Mouse (Mus musculus): ENCODE measurements around the gene Ccnt1. TPM values are rescaled to one million over a fixed set of nuclear protein-coding genes. Genes with fewer than 3 reads are reported as not detected.
A peak's percentile ranks its signal among the peaks of the same experiment; 100 is the strongest.
"Not testable (repeated sequence)": the region's sequence is repeated elsewhere in the genome, so short reads cannot be mapped to it uniquely, and the experiment has no call there.

Ccnt1 gene
- polyA plus RNA-seq, 2 experiments = 19.4 to 45.3 TPM

DNA sequence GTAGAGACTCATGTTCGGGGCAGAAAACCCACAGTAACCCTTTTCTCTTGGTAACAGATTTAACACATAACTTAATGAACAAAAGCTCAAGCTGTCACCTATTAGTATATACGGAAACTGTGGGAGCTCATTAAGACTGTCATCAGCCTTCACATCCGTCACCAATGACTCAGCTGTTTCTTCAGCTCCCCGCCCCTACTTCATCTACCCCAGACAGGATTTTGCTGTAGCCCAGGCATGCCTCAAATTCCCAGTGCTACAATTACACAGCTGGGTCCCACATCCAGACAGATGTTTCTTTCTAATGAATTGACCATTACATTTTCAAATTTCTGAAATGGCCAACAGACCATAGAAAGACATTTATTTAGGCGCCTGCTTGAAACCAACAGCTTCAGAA lies 44.7 kb downstream of the Ccnt1 start:
- no peak for TF ChIP-seq POLR2A (IDR thresholded peaks at IDR 0.05; ENCODE audit: borderline replicate concordance, extremely low read depth, insufficient read depth, insufficient read length)
- H3K36me3 ChIP-seq (ENCODE audit: control insufficient read depth, insufficient read depth, low read length) = peaks cover 94% of the 10 kb centered on the region
- no peak for DNase-seq (ENCODE audit: low spot score)
- H3K4me3 ChIP-seq (replicated peaks; ENCODE audit: low read length) = no peak overlapping the region
- no peak for ATAC-seq (ENCODE audit: low FRiP score, low read depth)
- WGBS = 70% methylated on average over 5 of the region's 5 CpGs
- no peaks in the 10 kb centered on the region for H3K4me1 ChIP-seq (ENCODE audit: control insufficient read depth, insufficient read depth, low read length)
- H3K9ac ChIP-seq (ENCODE audit: low read depth, low read length, severe bottlenecking) = no peak overlapping the region
- H3K27me3 ChIP-seq (ENCODE audit: control insufficient read depth, insufficient read depth, low read length) = no peaks in the 10 kb centered on the region
- H3K27ac ChIP-seq (replicated peaks; ENCODE audit: low read depth, low read length) = no peak overlapping the region
- no peaks in the 10 kb centered on the region for H3K9me3 ChIP-seq (ENCODE audit: control insufficient read depth, low read length)
- no peak overlapping the region for H3K4me2 ChIP-seq (replicated peaks; ENCODE audit: low read depth, low read length, severe bottlenecking)

DNA sequence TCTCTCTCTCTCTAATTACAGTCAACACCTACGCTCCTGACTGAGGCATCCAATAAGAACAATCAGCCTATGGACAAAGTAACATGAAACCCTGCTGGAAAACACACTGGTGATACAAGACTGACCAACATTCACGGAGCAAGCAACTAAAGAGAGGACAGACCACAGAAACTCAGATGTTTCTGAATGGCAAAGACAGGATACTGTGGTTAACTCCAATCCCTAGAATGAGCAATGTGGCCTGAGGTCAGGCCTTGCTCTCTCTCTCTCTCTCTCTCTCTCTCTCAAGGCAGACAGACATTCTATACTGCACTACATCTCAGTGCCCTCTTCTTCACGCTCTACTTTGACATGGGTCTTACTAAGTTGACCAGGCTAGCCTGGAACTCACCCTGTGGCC lies 49.5 kb downstream of the Ccnt1 start:
- H3K36me3 ChIP-seq (ENCODE audit: control insufficient read depth, insufficient read depth, low read length) = peaks cover 78% of the 10 kb centered on the region
- H3K4me1 ChIP-seq (ENCODE audit: control insufficient read depth, insufficient read depth, low read length) = no peaks in the 10 kb centered on the region
- H3K9ac ChIP-seq (ENCODE audit: low read depth, low read length, severe bottlenecking) = no peak overlapping the region
- DNase-seq (ENCODE audit: low spot score) (no peak), ATAC-seq (ENCODE audit: low FRiP score, low read depth) (no peak)
- no peak overlapping the region for H3K27ac ChIP-seq (replicated peaks; ENCODE audit: low read depth, low read length)
- H3K4me3 ChIP-seq (replicated peaks; ENCODE audit: low read length) = no peak overlapping the region
- H3K27me3 ChIP-seq (ENCODE audit: control insufficient read depth, insufficient read depth, low read length) = no peaks in the 10 kb centered on the region
- H3K9me3 ChIP-seq (ENCODE audit: control insufficient read depth, low read length) = no peaks in the 10 kb centered on the region
- H3K4me2 ChIP-seq (replicated peaks; ENCODE audit: low read depth, low read length, severe bottlenecking) = no peak overlapping the region
- 94% methylated on average over 3 of the region's 3 CpGs for WGBS
- no peak for TF ChIP-seq POLR2A (IDR thresholded peaks at IDR 0.05; ENCODE audit: borderline replicate concordance, extremely low read depth, insufficient read depth, insufficient read length)

DNA sequence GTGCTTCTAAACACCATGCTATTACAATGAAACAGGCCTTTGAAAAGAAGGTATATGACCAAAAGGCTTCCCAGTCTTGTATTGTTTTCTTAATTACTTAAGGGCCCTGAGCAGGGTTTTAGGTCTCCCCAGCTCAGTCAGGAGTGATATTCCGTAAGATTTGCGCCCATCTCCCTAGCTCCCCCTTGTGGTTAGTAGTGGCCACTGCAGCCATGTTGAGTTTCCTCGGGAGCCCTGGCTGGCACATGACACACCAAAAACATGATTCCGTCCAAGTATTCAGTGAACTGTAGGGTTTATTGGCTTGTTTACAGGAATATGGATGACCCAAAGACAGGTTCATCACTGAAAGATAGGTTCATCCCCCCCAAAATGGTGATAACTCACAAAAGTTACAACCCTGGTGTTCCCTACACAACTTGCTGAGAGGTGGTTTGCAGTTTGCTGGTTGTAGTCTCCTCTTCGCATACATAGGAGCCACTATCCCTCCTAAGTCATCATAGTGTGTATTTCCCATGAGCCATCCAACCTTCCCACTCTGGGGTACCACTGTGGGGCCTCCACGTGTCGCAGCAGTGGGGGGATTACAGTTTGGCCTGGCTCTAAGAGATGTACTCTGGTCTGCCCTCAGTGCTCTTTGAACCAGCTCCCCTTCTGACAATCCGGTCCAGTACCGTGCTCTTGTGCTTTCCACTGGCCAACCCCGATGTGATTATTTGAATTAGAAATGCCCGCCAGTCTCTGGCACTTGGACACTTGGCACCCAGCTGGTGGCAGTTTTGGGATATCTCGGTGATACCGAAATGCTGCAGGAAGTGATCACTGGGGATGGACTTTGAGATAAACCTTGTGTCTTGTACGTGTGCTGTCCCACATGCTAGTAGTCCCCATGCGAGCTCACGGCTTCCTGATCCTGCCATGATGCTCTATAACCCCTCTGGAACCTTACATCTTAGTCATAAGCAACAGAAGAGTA lies 53.1 kb downstream of the Ccnt1 start:
- Histone ChIP-seq H3K9ac (ENCODE audit: low read depth, low read length, severe bottlenecking) (no peak overlapping the region), H3K27ac (replicated peaks; ENCODE audit: low read depth, low read length) (no peak overlapping the region), H3K4me2 (replicated peaks; ENCODE audit: low read depth, low read length, severe bottlenecking) (no peak overlapping the region), H3K4me1 (ENCODE audit: control insufficient read depth, insufficient read depth, low read length) (peaks cover 2% of the 10 kb centered on the region; the same call in 1 of the 2 replicates), H3K4me3 (replicated peaks; ENCODE audit: low read length) (no peak overlapping the region), H3K36me3 (ENCODE audit: control insufficient read depth, insufficient read depth, low read length) (peaks cover 47% of the 10 kb centered on the region), H3K9me3 (ENCODE audit: control insufficient read depth, low read length) (no peaks in the 10 kb centered on the region), H3K27me3 (ENCODE audit: control insufficient read depth, insufficient read depth, low read length) (no peaks in the 10 kb centered on the region)
- DNase-seq (ENCODE audit: low spot score) (no peak), ATAC-seq (ENCODE audit: low FRiP score, low read depth) (peak; percentile 18; the same call in 1 of the 2 replicates)
- 71% methylated on average over 16 of the region's 16 CpGs for WGBS
- TF ChIP-seq POLR2A (IDR thresholded peaks at IDR 0.05; ENCODE audit: borderline replicate concordance, extremely low read depth, insufficient read depth, insufficient read length) = no peak

DNA sequence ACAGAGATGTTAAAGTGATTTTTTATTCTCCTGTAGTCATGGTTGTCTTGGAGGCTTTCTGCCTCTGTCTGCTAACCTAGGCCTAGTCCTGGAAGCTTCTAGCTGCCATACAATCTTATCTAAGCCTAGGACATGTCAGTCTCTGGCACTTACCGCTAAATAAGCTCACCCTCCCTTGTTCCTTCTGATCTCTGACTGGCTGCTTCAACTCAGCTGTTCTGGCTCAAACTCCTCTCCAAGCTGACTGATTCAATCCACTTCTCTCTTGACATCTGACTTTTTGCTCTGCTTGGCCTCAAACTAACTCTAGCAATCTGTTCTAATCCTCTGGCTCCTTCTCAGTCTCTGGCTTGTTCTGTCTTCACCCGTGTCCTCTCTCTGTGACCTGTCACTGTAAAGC lies 55.9 kb downstream of the Ccnt1 start:
- not testable (repeated sequence) for H3K27me3 ChIP-seq (ENCODE audit: control insufficient read depth, insufficient read depth, low read length); ATAC-seq (ENCODE audit: low FRiP score, low read depth); DNase-seq (ENCODE audit: low spot score); H3K4me2 ChIP-seq (replicated peaks; ENCODE audit: low read depth, low read length, severe bottlenecking); H3K9me3 ChIP-seq (ENCODE audit: control insufficient read depth, low read length); H3K9ac ChIP-seq (ENCODE audit: low read depth, low read length, severe bottlenecking); H3K27ac ChIP-seq (replicated peaks; ENCODE audit: low read depth, low read length); H3K4me1 ChIP-seq (ENCODE audit: control insufficient read depth, insufficient read depth, low read length); H3K4me3 ChIP-seq (replicated peaks; ENCODE audit: low read length)
- 85% methylated on average over 2 of the region's 2 CpGs for WGBS
- H3K36me3 ChIP-seq (ENCODE audit: control insufficient read depth, insufficient read depth, low read length) = peaks cover 19% of the 10 kb centered on the region

DNA sequence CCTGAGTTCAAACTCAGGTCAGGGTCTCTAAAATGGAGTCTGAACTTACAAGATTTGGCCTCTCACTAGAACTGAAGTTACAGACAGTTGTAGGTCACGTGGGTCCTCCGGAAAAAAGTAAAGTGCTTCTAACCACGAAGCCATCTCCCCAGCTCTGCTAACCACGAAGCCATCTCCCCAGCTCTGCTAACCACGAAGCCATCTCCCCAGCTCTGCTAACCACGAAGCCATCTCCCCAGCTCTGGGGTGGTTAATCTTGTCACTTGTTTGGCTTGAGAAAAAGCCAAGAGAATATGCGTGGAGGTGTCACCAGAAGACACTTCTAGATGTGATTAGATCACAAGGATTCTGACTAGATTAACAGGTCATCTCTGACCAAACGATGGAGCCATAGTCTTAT lies 56.6 kb downstream of the Ccnt1 start:
- Histone ChIP-seq H3K4me3 (replicated peaks; ENCODE audit: low read length) (no peak overlapping the region), H3K4me2 (replicated peaks; ENCODE audit: low read depth, low read length, severe bottlenecking) (no peak overlapping the region), H3K9me3 (ENCODE audit: control insufficient read depth, low read length) (no peaks in the 10 kb centered on the region), H3K9ac (ENCODE audit: low read depth, low read length, severe bottlenecking) (no peak overlapping the region), H3K36me3 (ENCODE audit: control insufficient read depth, insufficient read depth, low read length) (peaks cover 14% of the 10 kb centered on the region), H3K27me3 (ENCODE audit: control insufficient read depth, insufficient read depth, low read length) (no peaks in the 10 kb centered on the region), H3K27ac (replicated peaks; ENCODE audit: low read depth, low read length) (no peak overlapping the region), H3K4me1 (ENCODE audit: control insufficient read depth, insufficient read depth, low read length) (peaks cover 8% of the 10 kb centered on the region)
- DNase-seq (ENCODE audit: low spot score) (no peak), ATAC-seq (ENCODE audit: low FRiP score, low read depth) (no peak)
- 82% methylated on average over 8 of the region's 8 CpGs for WGBS
- no peak for TF ChIP-seq POLR2A (IDR thresholded peaks at IDR 0.05; ENCODE audit: borderline replicate concordance, extremely low read depth, insufficient read depth, insufficient read length)

DNA sequence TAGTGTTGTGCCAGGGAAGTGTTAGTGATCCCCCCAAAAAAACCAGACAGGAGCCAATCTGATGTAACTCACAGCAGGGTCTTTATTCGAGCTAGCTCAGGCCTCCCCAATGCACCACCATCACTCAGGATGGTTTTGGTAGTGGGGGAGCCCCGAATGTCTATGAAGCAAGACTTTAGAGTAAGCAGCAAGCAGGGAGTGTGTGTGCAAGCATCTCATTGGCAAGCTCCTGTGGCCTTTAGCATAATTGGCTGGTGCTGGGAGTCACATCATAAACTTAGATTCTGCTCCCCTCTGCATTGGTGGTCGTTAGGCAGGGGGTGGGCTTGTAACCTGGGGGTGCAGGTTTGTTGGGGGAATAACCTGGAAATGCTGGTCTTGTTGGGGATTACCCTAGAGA lies 57.0 kb downstream of the Ccnt1 start:
- ATAC-seq (ENCODE audit: low FRiP score, low read depth); H3K4me2 ChIP-seq (replicated peaks; ENCODE audit: low read depth, low read length, severe bottlenecking); H3K27ac ChIP-seq (replicated peaks; ENCODE audit: low read depth, low read length); H3K4me3 ChIP-seq (replicated peaks; ENCODE audit: low read length); H3K9ac ChIP-seq (ENCODE audit: low read depth, low read length, severe bottlenecking); H3K4me1 ChIP-seq (ENCODE audit: control insufficient read depth, insufficient read depth, low read length); DNase-seq (ENCODE audit: low spot score); H3K27me3 ChIP-seq (ENCODE audit: control insufficient read depth, insufficient read depth, low read length); H3K9me3 ChIP-seq (ENCODE audit: control insufficient read depth, low read length): not testable (repeated sequence)
- 67% methylated on average over 3 of the region's 3 CpGs for WGBS
- peaks cover 14% of the 10 kb centered on the region for H3K36me3 ChIP-seq (ENCODE audit: control insufficient read depth, insufficient read depth, low read length)

Data from limb, embryonic 14.5 days (tissue).